Mouse (Mus musculus) thymus, postnatal 10 days (tissue): ENCODE measurements around the gene Tm4sf5.
"Not testable (repeated sequence)": the region's sequence is repeated elsewhere in the genome, so short reads cannot be mapped to it uniquely, and the experiment has no call there.

Experiments used
- DNase-seq, 2 experiments: peaks; one replicate each; pipeline ENCODE4 v3.0.0; 2021; ENCODE audit warnings: low spot score in 2 of 2

Gene Tm4sf5

GRCm38 (mm10) chr11:70504970-70505369, at the start of gene Tm4sf5:
TSS of gene Tm4sf5 (plus strand) at chr11:70505244.
- DNase-seq: no peak

DNA sequence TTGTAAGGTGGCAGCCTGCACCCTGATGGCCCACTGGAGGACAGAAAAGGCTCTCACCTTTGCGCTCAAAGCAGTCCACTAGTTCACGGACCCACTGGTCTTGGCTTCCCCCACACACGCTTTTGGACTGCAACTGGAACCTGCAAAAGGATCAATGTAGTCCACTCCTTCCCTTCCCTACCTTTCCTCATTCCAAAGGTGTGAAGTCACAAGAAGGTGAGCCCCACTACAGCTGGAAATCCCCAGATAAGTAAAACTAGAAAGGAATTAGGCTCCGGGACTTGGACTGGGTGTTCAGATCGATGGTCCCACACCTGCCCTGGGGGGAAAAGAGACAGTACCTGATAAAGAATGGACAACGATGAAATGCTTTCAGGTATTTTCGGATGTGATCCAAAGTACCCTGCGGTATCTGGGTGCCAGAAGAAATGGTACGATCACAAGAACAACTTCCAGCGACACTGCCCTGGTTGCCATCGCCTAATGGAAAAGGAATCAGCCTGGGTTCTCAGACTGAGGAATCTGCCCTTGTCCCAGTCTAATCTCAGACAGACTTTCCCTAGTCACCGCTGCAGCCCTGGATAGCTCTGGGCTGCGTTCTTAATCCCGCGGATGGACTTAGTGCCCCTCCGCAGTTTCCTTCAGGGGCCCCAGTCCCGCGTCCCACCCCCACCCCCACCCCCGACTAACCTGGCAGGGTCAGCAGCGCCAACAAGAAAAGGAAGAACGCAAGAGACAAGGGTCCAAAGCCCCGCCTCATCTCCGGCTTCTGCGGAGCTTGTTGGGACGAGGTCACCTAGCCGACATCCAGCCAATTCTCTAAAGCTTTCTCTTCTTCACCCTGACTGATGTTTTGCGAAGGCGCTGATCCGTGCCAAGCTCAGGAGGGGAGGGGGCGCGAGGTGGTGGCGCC, 46.1 kb upstream of the Tm4sf5 start, which contains the start of gene Zmynd15:
Gene Zmynd15, plus strand, starts transcription at position 746 of the 913 bp plus-strand sequence.
- no peak for DNase-seq

- no peak for DNase-seq
These were observed 45.4 kb upstream of the Tm4sf5 start, which contains the start of gene Cxcl16 for GRCm38 (mm10) chr11:70459601-70460101. TSS of gene Cxcl16 (minus strand) at chr11:70459984.

GRCm38 (mm10) chr11:70463970-70464369, 41.1 kb upstream of the Tm4sf5 start:
- no peak for DNase-seq

DNA sequence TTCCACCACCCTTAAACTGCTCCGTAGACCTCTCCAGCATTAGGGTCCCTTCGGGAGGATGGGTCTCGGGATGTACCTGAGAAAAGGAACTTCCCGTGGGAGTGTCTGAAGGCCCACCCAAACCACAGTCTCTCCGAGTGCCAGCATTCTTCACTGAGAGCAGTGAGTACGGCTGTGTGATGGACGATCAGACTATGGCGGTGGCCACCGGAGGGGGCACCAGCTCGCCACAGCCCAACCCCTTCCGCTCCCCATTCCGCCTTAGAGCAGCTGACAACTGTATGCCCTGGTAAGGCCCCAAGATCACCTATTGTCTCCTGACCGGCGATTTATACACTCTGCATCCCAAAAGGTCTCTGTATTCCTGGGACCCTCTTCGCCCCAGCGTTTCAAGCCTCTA, 39.8 kb upstream of the Tm4sf5 start:
- DNase-seq: no peak

DNA sequence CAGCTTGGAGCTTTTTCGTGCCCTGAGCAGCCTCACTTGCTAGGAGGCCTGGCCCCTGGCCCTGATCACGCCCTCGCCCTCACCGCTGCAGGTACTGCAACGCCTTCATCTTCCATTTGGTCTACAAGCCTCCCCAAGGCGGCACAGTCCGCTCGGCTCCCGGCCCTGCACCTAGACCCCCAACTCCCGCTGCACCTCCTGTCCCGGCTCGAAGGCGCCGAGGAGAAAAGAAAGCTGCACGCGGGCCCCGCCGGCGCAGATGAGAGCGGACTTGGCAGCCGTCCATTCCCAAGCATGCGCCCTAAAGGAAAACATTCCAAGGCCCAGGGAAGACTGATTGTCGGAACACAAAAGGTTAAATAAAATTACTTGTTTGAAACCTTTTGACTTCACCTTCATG, 39.2 kb upstream of the Tm4sf5 start:
- DNase-seq: no peak

- no peak for DNase-seq
These were observed 37.0 kb upstream of the Tm4sf5 start for GRCm38 (mm10) chr11:70467902-70468619.

DNA sequence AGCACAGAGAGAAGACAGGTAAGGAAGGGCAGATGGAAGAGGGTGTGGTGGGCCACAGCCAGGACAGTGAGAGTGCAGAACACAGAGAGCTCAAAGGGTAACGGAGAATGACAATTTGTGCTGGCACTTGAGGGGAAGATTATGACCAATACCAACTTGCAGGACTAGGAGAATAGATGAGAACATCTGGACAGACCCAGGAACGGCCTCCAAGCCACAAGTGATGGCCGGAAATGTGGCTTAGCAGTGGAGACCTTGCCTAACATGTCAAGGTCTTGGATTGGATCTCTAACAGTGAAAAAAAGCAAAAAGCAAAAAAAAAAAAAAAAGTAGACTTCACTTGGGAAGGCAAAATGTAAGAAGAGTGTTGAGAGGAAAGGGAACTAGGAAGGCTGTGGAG, 35.3 kb upstream of the Tm4sf5 start:
- no peak for DNase-seq

- DNase-seq: no peak
These were observed 32.3 kb upstream of the Tm4sf5 start for GRCm38 (mm10) chr11:70472716-70473115.

- DNase-seq: not testable (repeated sequence)
These were observed 31.8 kb upstream of the Tm4sf5 start for GRCm38 (mm10) chr11:70473291-70473690.

GRCm38 (mm10) chr11:70474872-70475534, 30.0 kb upstream of the Tm4sf5 start:
- DNase-seq: no peak

- no peak for DNase-seq
These were observed 19.5 kb upstream of the Tm4sf5 start for GRCm38 (mm10) chr11:70485498-70485897.

DNA sequence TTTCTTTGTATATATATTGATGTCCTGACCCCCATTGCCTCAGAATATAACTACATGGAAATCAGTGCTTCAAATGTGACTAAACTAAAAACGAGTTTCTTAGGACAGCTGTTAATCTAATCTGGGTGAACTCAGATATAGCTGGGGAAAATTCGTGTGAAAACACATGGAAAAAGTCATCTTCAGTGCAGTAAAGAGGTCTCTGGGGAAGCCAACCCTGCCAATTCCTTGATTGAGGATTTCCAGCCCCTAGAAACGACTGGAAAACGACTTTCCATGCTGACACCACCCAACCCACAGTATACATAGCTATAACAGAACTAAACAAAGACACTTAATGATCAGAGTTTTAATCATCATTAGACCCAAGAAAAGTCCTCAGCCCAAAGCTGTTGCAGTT, 17.2 kb upstream of the Tm4sf5 start:
- DNase-seq: no peak

GRCm38 (mm10) chr11:70489138-70489537, 15.9 kb upstream of the Tm4sf5 start:
- DNase-seq: no peak

GRCm38 (mm10) chr11:70489684-70490083, 15.4 kb upstream of the Tm4sf5 start:
- no peak for DNase-seq

GRCm38 (mm10) chr11:70499566-70500475, 5.2 kb upstream of the Tm4sf5 start:
- DNase-seq: no peak

DNA sequence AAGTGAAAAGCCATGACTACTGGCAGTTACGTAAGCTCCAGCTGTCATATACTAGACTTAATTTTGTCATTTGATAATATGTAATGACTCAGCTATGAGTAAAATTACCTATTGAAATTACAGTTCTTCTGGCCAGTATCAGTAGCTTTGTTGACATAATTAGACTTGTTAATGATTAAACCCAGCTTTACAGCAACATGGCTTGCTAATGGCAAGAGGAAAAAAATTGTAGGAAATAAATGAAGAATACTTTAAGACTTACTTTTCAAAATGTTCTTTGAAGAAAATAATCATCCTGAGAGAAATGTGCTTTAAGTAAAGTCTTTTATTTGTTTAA, 4.6 kb upstream of the Tm4sf5 start:
- DNase-seq: no peak

- no peak for DNase-seq
These were observed 3.0 kb upstream of the Tm4sf5 start for GRCm38 (mm10) chr11:70502018-70502417.

- peak; percentile 79 to 85 for DNase-seq
These were observed 1.3 kb downstream of the Tm4sf5 start for GRCm38 (mm10) chr11:70506385-70506784.

DNA sequence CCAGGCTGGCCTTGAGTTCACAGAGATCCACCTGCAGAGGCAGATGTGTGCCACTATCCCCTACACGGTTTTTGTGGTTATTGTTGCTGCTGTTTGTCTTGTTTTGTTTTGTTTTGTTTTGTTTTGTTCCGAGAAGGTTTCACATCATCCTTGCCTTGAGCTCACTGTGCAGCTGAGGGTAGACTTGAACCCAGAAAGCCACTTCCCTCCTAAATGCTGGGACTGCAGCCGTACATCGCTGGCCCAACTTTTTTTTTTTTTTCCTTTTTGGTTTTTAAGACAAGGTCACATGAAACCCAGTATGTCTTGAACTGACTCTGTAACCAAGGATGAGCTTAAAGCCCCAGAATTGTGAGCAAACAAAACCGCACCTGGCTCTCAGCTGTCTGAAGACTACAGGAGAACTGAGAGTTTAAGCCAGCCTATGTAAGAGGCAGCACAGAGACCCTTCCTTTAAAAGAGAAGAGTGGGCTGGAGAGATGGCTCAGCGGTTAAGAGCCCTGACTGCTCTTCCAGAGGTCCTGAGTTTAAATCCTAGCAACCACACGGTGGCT, 2.0 kb downstream of the Tm4sf5 start:
- peak; percentile 37 to 56 for DNase-seq
